Mouse (Mus musculus): ENCODE measurements at regions not wholly inside any gene's neighbourhood (a gene's known extent, or its start where the extent isn't known, plus 50 kb on each side); places are given as distances from the start of the nearest gene placed in this dataset.

GRCm38 (mm10) chr13:58477253-58477652 is 74.1 kb upstream of the Hnrnpk start:
- Histone ChIP-seq H3K4me1 (replicated peaks; ENCODE audit: low read depth, low read length) (peaks cover 71% of the 10 kb centered on the region), H3K9me3 (ENCODE audit: low read length) (no peaks in the 10 kb centered on the region), H3K27me3 (ENCODE audit: insufficient read depth, low read length) (no peaks in the 10 kb centered on the region), H3K4me3 (replicated peaks; ENCODE audit: low read length) (no peak overlapping the region), H3K36me3 (ENCODE audit: insufficient read depth, low read length) (no peaks in the 10 kb centered on the region)
- TF ChIP-seq POU5F1 (IDR thresholded peaks at IDR 0.05; ENCODE audit: borderline replicate concordance, low read length) (no peak), NANOG (IDR thresholded peaks at IDR 0.05; ENCODE audit: borderline replicate concordance, low read length) (no peak), CTCF (conservative IDR thresholded peaks at IDR 0.05; ENCODE audit: low read length) (no peak)

GRCm38 (mm10) chr13:58476033-58476830 is 73.1 kb upstream of the Hnrnpk start:
- Histone ChIP-seq H3K4me1 (replicated peaks; ENCODE audit: low read depth, low read length) (peaks cover 66% of the 10 kb centered on the region), H3K9me3 (ENCODE audit: low read length) (no peaks in the 10 kb centered on the region), H3K36me3 (ENCODE audit: insufficient read depth, low read length) (no peaks in the 10 kb centered on the region), H3K4me3 (replicated peaks; ENCODE audit: low read length) (peak overlapping the region; percentile 45), H3K27me3 (ENCODE audit: insufficient read depth, low read length) (no peaks in the 10 kb centered on the region)
- TF ChIP-seq NANOG (IDR thresholded peaks at IDR 0.05; ENCODE audit: borderline replicate concordance, low read length) (no peak; the same call in 1 of the 2 replicates), POU5F1 (IDR thresholded peaks at IDR 0.05; ENCODE audit: borderline replicate concordance, low read length) (no peak), CTCF (conservative IDR thresholded peaks at IDR 0.05; ENCODE audit: low read length) (no peak)

- no peaks in the 10 kb centered on the region for H3K36me3 ChIP-seq (ENCODE audit: insufficient read depth, low read length)
- H3K9me3 ChIP-seq (ENCODE audit: low read length) = no peaks in the 10 kb centered on the region
- no peaks in the 10 kb centered on the region for H3K27me3 ChIP-seq (ENCODE audit: insufficient read depth, low read length)
- TF ChIP-seq POU5F1 (IDR thresholded peaks at IDR 0.05; ENCODE audit: borderline replicate concordance, low read length) (no peak), CTCF (conservative IDR thresholded peaks at IDR 0.05; ENCODE audit: low read length) (no peak), NANOG (IDR thresholded peaks at IDR 0.05; ENCODE audit: borderline replicate concordance, low read length) (no peak)
- peak overlapping the region; percentile 45 for H3K4me3 ChIP-seq (replicated peaks; ENCODE audit: low read length)
- peaks cover 72% of the 10 kb centered on the region for H3K4me1 ChIP-seq (replicated peaks; ENCODE audit: low read depth, low read length)
Observed at GRCm38 (mm10) chr13:58475495-58475894, 72.4 kb upstream of the Hnrnpk start.

GRCm38 (mm10) chr13:58472455-58472854 is 69.3 kb upstream of the Hnrnpk start:
- TF ChIP-seq POU5F1 (IDR thresholded peaks at IDR 0.05; ENCODE audit: borderline replicate concordance, low read length) (no peak), CTCF (conservative IDR thresholded peaks at IDR 0.05; ENCODE audit: low read length) (no peak), NANOG (IDR thresholded peaks at IDR 0.05; ENCODE audit: borderline replicate concordance, low read length) (no peak)
- H3K4me3 ChIP-seq (replicated peaks; ENCODE audit: low read length) = peak overlapping the region; percentile 74
- H3K27me3 ChIP-seq (ENCODE audit: insufficient read depth, low read length) = no peaks in the 10 kb centered on the region

GRCm38 (mm10) chr13:58471704-58472103 is 68.6 kb upstream of the Hnrnpk start:
- Histone ChIP-seq H3K27me3 (ENCODE audit: insufficient read depth, low read length) (no peaks in the 10 kb centered on the region), H3K4me1 (replicated peaks; ENCODE audit: low read depth, low read length) (peaks cover 75% of the 10 kb centered on the region), H3K4me3 (replicated peaks; ENCODE audit: low read length) (peak overlapping the region; percentile 74), H3K9me3 (ENCODE audit: low read length) (peaks cover 14% of the 10 kb centered on the region), H3K36me3 (ENCODE audit: insufficient read depth, low read length) (no peaks in the 10 kb centered on the region)
- 0 out of 2 replicates have a peak, but pooled peaks have one; percentile 37 for TF ChIP-seq NANOG (IDR thresholded peaks at IDR 0.05; ENCODE audit: borderline replicate concordance, low read length)
- TF ChIP-seq POU5F1 (IDR thresholded peaks at IDR 0.05; ENCODE audit: borderline replicate concordance, low read length) = no peak
- TF ChIP-seq CTCF (conservative IDR thresholded peaks at IDR 0.05; ENCODE audit: low read length) = no peak

More at GRCm38 (mm10) chr13:58472455-58472854, 69.3 kb upstream of the Hnrnpk start:
- H3K4me1 ChIP-seq (replicated peaks; ENCODE audit: low read depth, low read length) = peaks cover 75% of the 10 kb centered on the region
- H3K36me3 ChIP-seq (ENCODE audit: insufficient read depth, low read length) = no peaks in the 10 kb centered on the region
- peaks cover 14% of the 10 kb centered on the region for H3K9me3 ChIP-seq (ENCODE audit: low read length)

- H3K9me3 ChIP-seq (ENCODE audit: low read length) = peaks cover 14% of the 10 kb centered on the region
- H3K27me3 ChIP-seq (ENCODE audit: insufficient read depth, low read length) = no peaks in the 10 kb centered on the region
Observed at GRCm38 (mm10) chr13:58469731-58470130, 66.6 kb upstream of the Hnrnpk start.

GRCm38 (mm10) chr13:58467097-58467642 is 64.0 kb upstream of the Hnrnpk start:
- Histone ChIP-seq H3K4me1 (replicated peaks; ENCODE audit: low read depth, low read length) (peaks cover 48% of the 10 kb centered on the region), H3K36me3 (ENCODE audit: insufficient read depth, low read length) (no peaks in the 10 kb centered on the region), H3K27me3 (ENCODE audit: insufficient read depth, low read length) (no peaks in the 10 kb centered on the region), H3K9me3 (ENCODE audit: low read length) (peaks cover 14% of the 10 kb centered on the region), H3K4me3 (replicated peaks; ENCODE audit: low read length) (no peak overlapping the region)
- TF ChIP-seq NANOG (IDR thresholded peaks at IDR 0.05; ENCODE audit: borderline replicate concordance, low read length) (no peak), CTCF (conservative IDR thresholded peaks at IDR 0.05; ENCODE audit: low read length) (no peak), POU5F1 (IDR thresholded peaks at IDR 0.05; ENCODE audit: borderline replicate concordance, low read length) (no peak)

More at GRCm38 (mm10) chr13:58469731-58470130, 66.6 kb upstream of the Hnrnpk start:
- H3K4me3 ChIP-seq (replicated peaks; ENCODE audit: low read length) = peak overlapping the region; percentile 71
- H3K4me1 ChIP-seq (replicated peaks; ENCODE audit: low read depth, low read length) = peaks cover 65% of the 10 kb centered on the region
- TF ChIP-seq NANOG (IDR thresholded peaks at IDR 0.05; ENCODE audit: borderline replicate concordance, low read length) (no peak), CTCF (conservative IDR thresholded peaks at IDR 0.05; ENCODE audit: low read length) (no peak), POU5F1 (IDR thresholded peaks at IDR 0.05; ENCODE audit: borderline replicate concordance, low read length) (no peak)
- no peaks in the 10 kb centered on the region for H3K36me3 ChIP-seq (ENCODE audit: insufficient read depth, low read length)

- H3K4me1 ChIP-seq (replicated peaks; ENCODE audit: low read depth, low read length) = peaks cover 37% of the 10 kb centered on the region
- H3K4me3 ChIP-seq (replicated peaks; ENCODE audit: low read length) = no peak overlapping the region
- TF ChIP-seq NANOG (IDR thresholded peaks at IDR 0.05; ENCODE audit: borderline replicate concordance, low read length) = no peak
- no peak for TF ChIP-seq POU5F1 (IDR thresholded peaks at IDR 0.05; ENCODE audit: borderline replicate concordance, low read length)
- no peak for TF ChIP-seq CTCF (conservative IDR thresholded peaks at IDR 0.05; ENCODE audit: low read length)
- H3K27me3 ChIP-seq (ENCODE audit: insufficient read depth, low read length) = 0 out of 2 replicates have a peak, but pooled peaks cover 2% of the 10 kb centered on the region
- no peaks in the 10 kb centered on the region for H3K36me3 ChIP-seq (ENCODE audit: insufficient read depth, low read length)
- peaks cover 14% of the 10 kb centered on the region for H3K9me3 ChIP-seq (ENCODE audit: low read length)
Observed at GRCm38 (mm10) chr13:58465206-58466104, 62.3 kb upstream of the Hnrnpk start.
